Mouse (Mus musculus) liver, postnatal 0 days (tissue): ENCODE results near the gene Slc38a10. TPM values are rescaled to one million over a fixed set of nuclear protein-coding genes. Genes with fewer than 3 reads are reported as not detected.

Source experiments
- ATAC-seq: fragments of 200-750 bp; cut with Nextera tagmentation; 2 replicates; pipeline ENCODE4 v1.8.0; 2017; ENCODE audit warnings: mild to moderate bottlenecking, moderate library complexity
- DNase-seq: peaks from one replicate; pipeline ENCODE4 v3.0.0-alpha.2; 2016
- H3K27ac ChIP-seq: fragments of 300-500 bp; sonication (generic); 2 replicates; pipeline ENCODE4 v1.5.1; 2014; ENCODE audit warnings: antibody characterized with exemption, moderate library complexity, mild to moderate bottlenecking, low read depth
- H3K27me3 ChIP-seq: fragments of 300-500 bp; sonication (generic); 2 replicates; pipeline ENCODE4 v1.6.1; 2014; ENCODE audit warnings: low read length, control low read depth, mixed read lengths; ENCODE audit not compliant: insufficient read depth
- H3K36me3 ChIP-seq: fragments of 300-500 bp; sonication (generic); replicated peaks from 2 replicates; pipeline ENCODE4 v1.6.1; 2014; ENCODE audit warnings: mild to moderate bottlenecking, control low read depth, low read length, moderate library complexity, mixed read lengths; ENCODE audit not compliant: insufficient read depth
- H3K4me1 ChIP-seq: fragments of 300-500 bp; sonication (generic); 2 replicates; pipeline ENCODE4 v1.6.1; 2014; ENCODE audit warnings: antibody characterized with exemption, mild to moderate bottlenecking, control low read depth; ENCODE audit not compliant: insufficient read depth
- H3K4me2 ChIP-seq: fragments of 300-500 bp; sonication (generic); 2 replicates; pipeline ENCODE4 v1.6.1; 2014; ENCODE audit warnings: low read depth, mild to moderate bottlenecking, low read length, moderate library complexity, mixed read lengths
- H3K4me3 ChIP-seq: fragments of 300-500 bp; sonication (generic); 2 replicates; pipeline ENCODE4 v1.5.1; 2014; ENCODE audit warnings: low read depth, low read length
- H3K9ac ChIP-seq: fragments of 300-500 bp; sonication (generic); replicated peaks from 2 replicates; pipeline ENCODE4 v1.6.1; 2014; ENCODE audit warnings: mild to moderate bottlenecking, moderate library complexity
- H3K9me3 ChIP-seq: fragments of 300-500 bp; sonication (generic); 2 replicates; pipeline ENCODE4 v1.6.1; 2016; ENCODE audit warnings: mild to moderate bottlenecking, control low read depth, low read length, mixed read lengths
- CTCF ChIP-seq: sonication (generic); IDR thresholded peaks from 2 replicates; pipeline ENCODE4 v1.5.1; 2016; ENCODE audit warnings: antibody characterized with exemption, low read depth
- EP300 ChIP-seq: IDR thresholded peaks from 2 replicates; pipeline ENCODE4 v1.6.1; 2016; ENCODE audit warnings: antibody characterized with exemption, low read depth, mild to moderate bottlenecking
- WGBS: fragments of 180-500 bp; shearing (Covaris S2); extraction: QIAGEN DNeasy Blood & Tissue Kit; methylation state at CpG from one replicate; pipeline ENCODE4 v1.1.7; 2014; ENCODE audit not compliant: insufficient replicate concordance; 5-methylcytosine and 5-hydroxymethylcytosine counted together
- polyA plus RNA-seq: library from polyadenylated mRNA; unstranded; fragments of >200 nt; fragmentation: Nextera tagmentation; extraction: Ambion mirVana; gene quantifications from 2 replicates; pipeline ENCODE4 v1.2.1, GENCODE M21; 2015

Gene Slc38a10
- polyA plus RNA-seq, 1 experiment from 2014 or later, result 28.0 TPM

- Histone ChIP-seq H3K27me3 (no peaks in the 10 kb centered on the region), H3K9ac (peak within 1 kb of the TSS; percentile 84), H3K4me1 (peaks cover 14% of the 10 kb centered on the region), H3K27ac (peak within 1 kb of the TSS; percentile 91), H3K9me3 (no peaks in the 10 kb centered on the region), H3K4me3 (peak within 1 kb of the TSS; percentile 82), H3K36me3 (peaks cover 21% of the 10 kb centered on the region), H3K4me2 (peak within 1 kb of the TSS; percentile 97)
- TF ChIP-seq EP300, result peak; percentile 92
- no peak for TF ChIP-seq CTCF
- DNase-seq (peak; percentile 99), ATAC-seq (peak; percentile 97)
- under 1% methylated on average over 77 of the region's 77 CpGs for WGBS
These were observed 52.3 kb downstream of the Slc38a10 start, which contains the start of the genes Tepsin and Ndufaf8 for GRCm38 (mm10) chr11:120098588-120099511. TSS of gene Tepsin (minus strand) at chr11:120098731. TSS of gene Ndufaf8 (plus strand) at chr11:120098928.

- no peak overlapping the region for H3K9ac ChIP-seq
- H3K36me3 ChIP-seq, result peaks cover 44% of the 10 kb centered on the region
- no peak for ATAC-seq
- no peak overlapping the region for H3K4me3 ChIP-seq
- TF ChIP-seq CTCF, result no peak
- no peak for TF ChIP-seq EP300
- H3K4me1 ChIP-seq, result peaks cover 8% of the 10 kb centered on the region
- H3K27ac ChIP-seq, result no peak overlapping the region
- WGBS, result 84% methylated on average over 23 of the region's 23 CpGs
- no peak for DNase-seq
- H3K9me3 ChIP-seq, result no peaks in the 10 kb centered on the region
- no peaks in the 10 kb centered on the region for H3K27me3 ChIP-seq
- no peak overlapping the region for H3K4me2 ChIP-seq
These were observed 58.1 kb downstream of the Slc38a10 start for GRCm38 (mm10) chr11:120092817-120093591.

- no peak overlapping the region for H3K9ac ChIP-seq
- DNase-seq (no peak), ATAC-seq (no peak)
- no peaks in the 10 kb centered on the region for H3K27me3 ChIP-seq
- no peak overlapping the region for H3K4me3 ChIP-seq
- no peaks in the 10 kb centered on the region for H3K9me3 ChIP-seq
- peaks cover 38% of the 10 kb centered on the region for H3K36me3 ChIP-seq
- WGBS, result 86% methylated on average over 4 of the region's 4 CpGs
- no peak overlapping the region for H3K4me2 ChIP-seq
- no peak for TF ChIP-seq EP300
- TF ChIP-seq CTCF, result no peak
- H3K27ac ChIP-seq, result no peak overlapping the region
- H3K4me1 ChIP-seq, result peaks cover 7% of the 10 kb centered on the region
These were observed 60.5 kb downstream of the Slc38a10 start for GRCm38 (mm10) chr11:120090661-120091060.

GRCm38 (mm10) chr11:120086702-120087152, 64.4 kb downstream of the Slc38a10 start, which contains the start of gene Cep131:
TSS of gene Cep131 (minus strand) at chr11:120086827.
- no peak within 1 kb of the TSS for H3K27ac ChIP-seq
- DNase-seq (peak; percentile 98), ATAC-seq (peak; percentile 100)
- WGBS, result under 1% methylated on average over 42 of the region's 42 CpGs
- H3K27me3 ChIP-seq, result 0 out of 2 replicates have a peak, but pooled peaks cover 2% of the 10 kb centered on the region
- H3K36me3 ChIP-seq, result peaks cover 12% of the 10 kb centered on the region
- H3K9ac ChIP-seq, result peak within 1 kb of the TSS; percentile 83
- H3K4me3 ChIP-seq, result peak within 1 kb of the TSS; percentile 95
- H3K4me2 ChIP-seq, result peak within 1 kb of the TSS; percentile 100
- peaks cover 11% of the 10 kb centered on the region for H3K4me1 ChIP-seq
- H3K9me3 ChIP-seq, result no peaks in the 10 kb centered on the region
- TF ChIP-seq CTCF (no peak), EP300 (no peak)

GRCm38 (mm10) chr11:120085891-120086627, 65.1 kb downstream of the Slc38a10 start:
- no peaks in the 10 kb centered on the region for H3K9me3 ChIP-seq
- DNase-seq (peak; percentile 48), ATAC-seq (peak; percentile 58)
- H3K27me3 ChIP-seq, result 0 out of 2 replicates have a peak, but pooled peaks cover 2% of the 10 kb centered on the region
- peak overlapping the region; percentile 83 for H3K9ac ChIP-seq
- H3K4me3 ChIP-seq, result peak overlapping the region; percentile 95
- peaks cover 11% of the 10 kb centered on the region for H3K4me1 ChIP-seq
- peaks cover 6% of the 10 kb centered on the region for H3K36me3 ChIP-seq
- no peak overlapping the region for H3K27ac ChIP-seq
- H3K4me2 ChIP-seq, result peak overlapping the region; percentile 100
- TF ChIP-seq CTCF (no peak), EP300 (no peak)
- 1% methylated on average over 25 of the region's 25 CpGs for WGBS
